Mouse (Mus musculus) lung, adult 18-20 months (tissue): ENCODE measurements around the gene Trmt11.
"Not testable (repeated sequence)": the region's sequence is repeated elsewhere in the genome, so short reads cannot be mapped to it uniquely, and the experiment has no call there.

Experiments used
- DNase-seq, 2 experiments: peaks; one replicate each; pipeline ENCODE4 v3.0.0; 2022; ENCODE audit warnings: mixed read lengths in 2 of 2

The Trmt11 gene

DNA sequence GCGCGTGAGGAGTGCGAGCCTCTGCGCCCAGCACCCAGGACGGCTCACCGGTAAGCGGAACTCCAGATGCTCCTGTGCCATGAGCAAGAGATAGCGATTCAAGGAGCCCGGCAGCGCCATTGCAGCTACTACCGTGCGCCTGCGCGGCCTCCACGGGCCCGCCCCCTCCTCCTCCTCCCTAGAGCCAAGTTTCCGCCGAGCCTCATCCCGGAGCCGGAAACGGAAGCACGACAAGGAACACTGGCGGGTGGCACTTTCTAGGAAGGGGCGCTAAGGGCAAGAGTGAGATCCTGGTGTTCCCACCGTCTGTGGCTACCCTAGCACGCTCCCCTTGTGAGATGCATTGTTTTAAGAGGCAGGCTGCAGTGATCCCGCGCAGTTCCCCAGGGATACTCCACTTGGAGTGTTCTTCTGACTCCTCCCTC, at the start of gene Trmt11:
Gene Trmt11 (minus strand): TSS at position 208 of the 425 bp plus-strand sequence.
- peak; percentile 90 to 94 for DNase-seq

DNA sequence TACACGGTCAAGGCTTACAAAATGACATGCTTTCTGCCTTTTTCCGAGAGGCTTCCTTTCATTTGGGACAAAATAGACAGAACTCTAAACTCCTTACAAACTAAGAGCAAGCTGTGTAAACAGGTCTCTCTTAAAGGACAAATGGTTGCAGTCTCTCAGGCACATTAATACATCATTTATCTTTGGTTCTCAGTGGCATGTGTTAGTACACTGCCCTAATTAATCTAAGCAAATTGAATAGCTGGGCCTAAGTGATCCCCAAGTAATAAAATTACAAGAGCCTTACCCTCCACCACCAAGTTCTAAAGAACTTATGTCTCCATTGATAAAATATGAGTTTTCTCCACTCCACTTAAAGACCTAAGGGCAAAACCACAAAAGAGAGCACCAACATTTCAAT, 47.1 kb upstream of the Trmt11 start:
- no peak for DNase-seq

DNA sequence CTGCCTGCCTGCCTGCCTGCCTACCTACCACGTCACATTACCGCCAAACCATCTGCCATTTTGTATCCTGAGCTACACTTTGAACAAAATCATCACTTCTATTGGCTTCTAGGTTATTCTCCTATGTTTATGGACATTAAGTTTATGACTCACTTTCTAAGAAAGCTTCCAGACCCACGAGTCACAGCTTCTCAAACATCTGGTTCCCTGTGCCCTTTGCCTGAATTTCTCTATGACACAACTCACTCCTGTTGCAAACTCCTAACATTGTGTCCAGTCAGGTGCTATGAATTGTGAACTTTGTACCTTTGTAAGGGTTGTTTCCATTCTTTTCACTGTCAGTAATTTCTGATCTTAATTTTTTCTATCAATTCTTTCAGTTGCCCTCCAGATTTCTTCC, 37.7 kb upstream of the Trmt11 start:
- no peak for DNase-seq

DNA sequence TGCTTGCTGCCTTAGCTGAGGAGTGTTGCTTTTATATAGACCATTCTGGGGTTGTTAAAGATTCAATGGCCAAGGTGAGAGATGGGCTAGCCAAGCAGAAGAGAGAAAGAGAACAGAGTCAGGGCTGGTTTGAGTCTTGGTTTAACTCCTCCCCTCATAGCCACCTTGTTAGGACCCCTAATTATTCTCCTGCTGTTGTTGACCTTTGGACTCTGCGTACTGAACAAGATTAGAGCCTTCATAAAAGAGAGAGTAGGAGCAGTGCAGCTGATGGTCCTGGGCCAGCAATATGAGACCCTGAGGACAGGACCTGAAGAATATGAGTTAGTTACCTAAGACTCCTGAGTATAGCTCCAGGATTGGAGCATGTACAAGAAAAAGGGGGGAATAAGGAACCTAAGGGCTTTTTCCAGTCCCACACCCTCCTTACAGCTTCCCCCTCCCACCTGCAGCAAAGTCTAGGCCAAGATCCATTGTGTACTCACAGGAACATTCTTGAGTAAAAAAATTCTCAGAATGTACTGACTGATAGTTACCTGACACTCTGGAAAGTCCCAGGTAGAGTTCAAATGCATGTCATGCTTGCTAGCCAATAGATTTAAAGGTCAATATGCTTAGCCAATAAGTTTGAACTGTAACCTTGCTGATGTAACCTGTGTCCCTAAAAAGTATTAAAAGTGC, 36.1 kb upstream of the Trmt11 start:
- not testable (repeated sequence) for DNase-seq

DNA sequence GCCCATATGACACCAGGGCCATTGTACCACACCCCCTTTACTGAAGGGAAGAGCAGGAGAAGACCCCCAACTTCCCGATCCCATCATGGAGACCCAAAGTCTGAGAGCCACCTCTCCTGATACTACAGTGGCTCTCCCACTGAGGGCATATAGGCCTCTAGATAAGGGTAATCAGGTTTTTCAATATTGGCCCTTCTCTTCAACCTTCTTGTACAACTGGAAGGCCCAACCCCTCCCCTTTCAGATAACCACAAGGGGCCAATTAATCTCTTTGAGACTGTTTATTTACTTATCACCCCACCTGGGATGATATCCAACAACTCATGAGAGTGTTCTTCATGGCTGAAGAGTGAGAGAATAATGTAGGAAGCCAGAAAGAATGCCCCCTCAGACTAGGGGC, 32.2 kb upstream of the Trmt11 start:
- DNase-seq, result no peak

DNA sequence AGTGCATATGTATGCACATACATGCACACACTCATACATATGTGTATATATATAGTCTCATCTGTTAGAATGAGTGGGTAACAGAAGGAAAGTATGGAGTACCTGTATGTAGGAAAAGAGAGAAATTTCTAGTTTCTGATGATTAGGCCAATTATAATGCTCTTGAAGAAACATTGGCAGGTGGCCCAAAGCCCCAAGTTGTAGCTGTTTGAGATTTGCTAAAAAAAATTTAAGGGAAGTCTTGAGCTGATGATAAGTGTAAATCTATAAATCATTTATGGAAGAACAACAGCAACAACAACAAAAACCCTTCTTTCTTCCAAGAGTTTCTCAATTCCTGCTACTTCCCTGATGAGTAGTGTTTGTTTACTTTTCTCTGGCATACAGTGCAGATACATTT, 29.4 kb upstream of the Trmt11 start:
- DNase-seq, result no peak

DNA sequence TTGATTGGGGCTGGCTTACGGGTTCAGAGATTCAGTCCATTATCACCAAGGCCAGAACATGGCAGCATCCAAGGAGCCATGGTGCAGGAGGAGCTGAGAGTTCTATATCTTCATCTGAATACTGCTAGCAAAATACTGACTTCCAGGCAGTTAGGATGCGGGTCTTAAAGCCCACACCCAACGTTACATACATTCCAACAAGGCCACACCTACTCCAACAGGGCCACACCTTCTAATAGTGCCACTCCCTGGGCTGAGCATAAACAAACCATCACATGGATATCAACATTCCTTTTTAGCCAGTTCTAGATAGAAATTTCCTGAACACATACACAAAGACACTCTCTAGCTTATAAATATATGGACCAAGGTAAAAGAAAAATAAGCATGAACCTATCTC, 29.0 kb upstream of the Trmt11 start, which contains the start of gene Hint3:
Gene Hint3 (minus strand): TSS at position 120 of the 400 bp plus-strand sequence.
- no peak for DNase-seq

DNA sequence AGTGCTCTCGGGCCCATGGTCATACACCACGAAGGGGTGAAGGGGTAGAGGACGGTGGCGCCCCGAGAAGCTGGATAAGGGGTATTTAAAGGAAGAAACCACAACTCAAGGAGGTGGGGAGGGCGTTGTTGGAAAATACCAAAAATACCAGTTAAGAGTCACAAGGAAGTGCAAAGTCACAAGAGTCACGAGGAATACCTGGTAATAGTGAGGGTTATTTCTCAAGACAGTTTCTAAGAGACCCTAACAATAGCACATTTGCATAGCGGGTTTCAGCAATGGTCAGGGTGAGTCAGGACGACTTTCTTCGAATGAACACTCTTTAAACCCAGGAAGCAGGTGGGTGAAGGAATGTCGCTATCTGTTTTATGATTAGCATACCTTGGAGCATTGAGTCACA, 27.9 kb upstream of the Trmt11 start:
- not testable (repeated sequence) for DNase-seq

DNA sequence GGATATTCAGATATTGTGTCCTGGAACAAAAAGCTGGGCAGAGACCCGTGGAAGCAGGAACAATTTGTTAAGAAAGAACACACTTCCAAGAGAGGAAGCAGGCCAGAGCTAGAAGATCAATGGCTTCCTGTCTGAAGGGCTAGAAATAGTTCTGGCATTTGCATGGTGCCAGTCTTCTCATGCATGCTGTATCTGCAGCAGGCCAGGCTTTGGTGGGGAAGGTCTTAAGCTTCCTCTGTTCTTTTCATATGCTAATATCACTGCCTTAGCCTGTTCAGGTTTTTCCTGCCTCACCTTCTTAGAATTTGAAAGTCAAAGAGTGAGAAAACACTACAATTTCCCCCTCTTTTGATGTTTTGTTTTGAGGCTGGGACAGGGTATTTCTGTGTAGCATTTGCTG, 27.0 kb upstream of the Trmt11 start:
- no peak for DNase-seq

DNA sequence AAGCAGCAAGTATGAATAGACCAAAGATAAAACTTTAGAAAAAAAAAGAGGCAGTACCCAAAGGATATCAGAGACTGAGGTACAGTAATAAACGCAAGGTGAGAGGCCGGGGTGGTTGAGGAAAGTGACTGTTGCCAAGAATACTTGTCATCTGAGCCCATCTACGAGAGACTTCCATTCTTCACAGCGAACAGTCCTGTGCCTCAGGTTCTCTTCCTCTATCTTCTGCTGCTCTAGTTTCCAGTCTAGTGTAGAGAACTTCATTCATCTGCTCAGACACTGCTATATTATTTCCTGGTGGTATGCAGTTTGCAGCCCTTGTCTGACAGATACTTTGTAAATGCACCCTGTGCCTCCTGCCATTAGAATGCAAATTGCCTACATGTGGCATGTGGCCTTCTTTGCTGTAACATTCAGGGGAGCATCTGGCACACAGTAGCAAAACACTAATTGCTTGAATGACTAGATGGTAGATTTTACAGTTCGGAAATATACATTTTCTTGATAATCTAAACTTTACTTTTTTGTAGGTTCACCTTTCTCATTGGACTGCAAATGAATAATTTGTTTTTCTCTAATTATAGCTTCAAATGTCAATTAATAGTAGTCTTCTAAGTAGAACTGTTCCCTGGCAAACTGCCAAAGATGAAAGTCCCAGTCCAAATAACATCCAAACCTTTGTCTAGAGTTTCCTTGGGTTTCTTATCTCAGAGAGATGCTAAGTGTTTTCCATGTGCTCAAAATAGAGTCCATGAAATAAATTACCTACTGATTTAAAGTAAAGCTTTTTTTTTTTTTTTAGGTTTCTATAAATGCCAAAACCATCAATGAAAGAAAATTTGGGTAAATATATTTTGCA, 23.8 kb upstream of the Trmt11 start:
- no peak for DNase-seq

DNA sequence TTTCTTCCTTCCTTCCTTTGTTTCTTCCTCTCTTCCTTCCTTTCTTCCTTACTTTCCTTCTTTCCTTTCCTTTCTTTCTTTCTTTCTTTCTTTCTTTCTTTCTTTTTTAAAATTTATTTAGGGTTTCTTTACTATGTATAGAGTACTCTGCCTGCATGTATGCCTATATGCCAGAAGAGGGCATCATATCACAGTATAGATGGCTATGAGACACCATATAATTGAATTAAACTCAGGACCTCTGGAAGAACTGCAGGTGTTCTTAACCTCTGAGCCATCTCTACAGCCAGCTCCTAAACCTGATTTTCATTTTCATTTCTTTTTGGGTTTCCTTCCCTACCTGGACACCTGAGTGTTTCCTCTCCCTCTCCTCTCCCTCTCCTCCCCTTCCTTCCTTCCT, 22.4 kb upstream of the Trmt11 start:
- no peak for DNase-seq

DNA sequence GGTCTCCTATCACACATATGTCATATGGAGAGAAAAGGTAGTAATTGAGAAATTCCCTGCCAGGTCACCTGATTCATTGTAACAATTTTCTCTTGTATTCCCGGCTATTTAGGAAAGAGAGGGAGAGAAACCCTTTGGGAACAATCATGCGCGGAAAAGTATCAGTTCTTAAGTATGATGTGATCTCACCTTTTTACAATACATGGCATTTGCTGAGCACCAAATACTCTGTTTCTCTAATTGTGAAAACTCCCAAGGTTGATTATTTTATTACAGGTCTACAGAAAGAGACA, 18.3 kb upstream of the Trmt11 start:
- DNase-seq, result no peak

DNA sequence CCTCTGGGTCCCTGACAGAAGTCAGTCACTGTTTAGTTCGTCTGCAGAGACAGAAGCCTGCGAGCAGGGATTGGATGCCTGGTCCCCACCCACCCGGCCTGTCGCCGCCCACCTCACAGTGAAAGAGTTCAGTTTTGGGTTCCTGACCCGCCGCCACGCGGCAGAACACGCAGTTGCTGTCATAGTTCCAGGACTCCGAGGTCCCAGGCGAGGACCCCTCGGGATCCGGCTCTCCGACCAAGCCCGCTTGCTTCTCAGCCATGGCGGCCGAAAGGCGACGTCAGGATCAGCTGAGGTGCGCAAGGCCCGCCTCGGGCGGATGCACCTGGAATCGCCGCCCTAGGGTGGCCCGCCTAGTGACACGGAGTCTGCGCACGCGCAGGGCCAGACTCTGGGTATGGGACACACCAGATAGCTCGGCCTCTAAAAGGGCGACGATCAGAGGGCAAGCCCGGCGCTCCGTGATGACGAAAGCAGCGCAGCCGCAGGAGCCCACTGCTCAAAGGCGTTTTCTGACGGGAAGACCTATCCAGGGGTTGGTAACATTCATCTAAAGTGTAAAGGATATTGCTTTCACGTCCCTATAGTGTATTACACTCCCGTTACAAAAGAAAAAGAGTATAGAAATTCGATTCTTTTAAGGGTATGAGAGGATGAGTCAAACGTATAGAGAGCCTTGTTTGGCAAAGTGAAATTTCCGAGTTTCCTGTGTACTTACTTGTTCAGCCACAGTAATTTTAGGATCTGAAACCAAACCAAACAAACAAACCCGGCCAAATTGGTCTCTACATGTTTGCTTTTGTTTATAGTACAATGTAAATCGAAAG, 17.8 kb upstream of the Trmt11 start:
- DNase-seq, result peak; percentile 99

DNA sequence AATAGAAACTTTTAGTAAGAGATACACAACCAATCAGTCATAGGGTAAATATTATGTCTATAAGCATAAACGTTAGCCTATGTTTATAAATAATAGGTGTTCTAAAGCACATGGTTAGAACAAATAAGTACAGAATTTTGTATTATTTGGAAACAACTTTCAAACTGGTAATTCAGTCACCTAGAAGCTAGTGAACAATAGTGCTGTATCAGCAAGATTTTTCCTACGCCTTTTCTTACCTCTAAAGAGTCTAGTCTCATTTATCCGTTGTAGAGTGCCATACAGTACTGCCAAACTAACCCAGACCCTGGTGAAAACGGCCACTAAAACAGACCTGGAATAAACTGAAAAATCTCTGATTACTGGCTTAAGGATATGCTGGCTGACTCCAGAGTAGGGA, 12.5 kb upstream of the Trmt11 start:
- DNase-seq, result no peak

DNA sequence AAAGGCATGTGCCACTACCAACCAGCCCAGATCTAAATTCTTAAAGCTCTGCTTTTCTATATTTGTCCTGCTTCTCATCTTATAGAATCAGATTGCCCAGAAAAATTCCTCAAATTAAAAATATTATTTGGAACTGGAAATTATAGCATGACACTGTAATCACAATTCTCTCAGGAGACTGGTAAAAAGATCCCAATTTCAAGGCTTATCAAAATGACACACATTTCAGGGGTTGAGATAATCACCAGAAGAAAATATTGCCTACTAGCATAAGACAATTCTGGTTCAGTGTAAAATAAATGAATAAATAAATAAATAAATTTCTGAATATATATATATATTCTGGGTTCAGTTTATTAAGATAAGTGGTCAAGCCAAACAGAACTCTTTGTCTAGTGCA, 9.1 kb upstream of the Trmt11 start:
- no peak for DNase-seq

DNA sequence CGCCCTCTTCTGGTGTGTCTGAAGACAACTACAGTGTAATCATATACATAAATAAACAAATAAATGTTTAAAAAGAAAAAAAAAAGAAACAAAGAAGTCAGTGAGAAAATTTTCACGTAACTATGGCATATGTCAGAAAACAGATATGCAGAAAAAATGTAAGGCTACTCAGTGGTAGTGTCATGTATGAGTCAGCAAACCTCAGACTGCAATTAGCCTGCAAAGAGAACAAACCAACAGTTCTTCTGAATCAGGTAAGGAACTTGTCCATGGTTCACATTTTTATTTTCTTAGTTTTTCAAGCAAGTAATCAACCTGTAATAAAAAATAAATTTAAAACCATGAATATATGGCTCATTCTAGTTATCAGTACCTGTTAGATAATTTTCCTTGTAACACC, 7.6 kb upstream of the Trmt11 start:
- DNase-seq, result no peak

DNA sequence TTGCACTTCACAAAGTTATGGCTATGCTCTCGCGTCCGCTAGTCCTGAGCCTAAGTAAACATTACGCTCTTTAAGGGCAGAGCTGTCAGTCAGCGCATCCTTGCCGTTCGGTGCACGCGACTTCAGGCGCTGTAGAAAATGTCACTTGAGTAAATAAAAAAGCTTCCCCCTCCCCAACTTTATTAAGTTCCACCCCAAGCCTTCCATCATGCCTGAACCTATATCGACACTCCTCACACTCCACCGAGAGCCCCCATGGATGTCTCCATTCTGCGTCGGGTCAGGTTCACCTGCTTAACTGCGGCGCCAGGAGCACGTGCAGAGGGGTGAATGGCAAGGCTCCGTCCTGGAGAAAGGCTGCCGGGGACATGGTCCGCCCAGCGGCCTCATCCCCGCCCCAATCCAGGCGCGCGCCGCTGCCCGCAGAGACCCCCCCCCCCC, 435 bp downstream of the Trmt11 start:
- DNase-seq, result no peak

DNA sequence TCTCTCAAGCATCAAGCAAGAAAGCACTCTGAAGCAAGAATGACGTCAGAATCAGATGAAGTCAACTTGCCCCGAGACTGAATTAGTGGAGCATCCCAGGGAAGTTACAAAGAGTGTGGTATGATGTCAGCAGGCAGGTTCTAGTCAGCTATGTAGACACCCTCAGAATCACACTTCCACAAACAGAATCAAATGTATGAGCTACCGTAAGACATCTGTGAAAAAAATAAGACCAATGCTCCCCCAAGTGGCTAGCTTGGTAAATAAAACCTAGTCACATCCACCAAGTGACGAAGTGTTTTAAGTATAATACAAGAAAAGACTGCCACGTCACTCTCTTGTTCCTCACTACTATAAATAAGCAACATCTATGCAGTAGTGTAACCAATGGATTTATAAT, 13.5 kb downstream of the Trmt11 start:
- no peak for DNase-seq

DNA sequence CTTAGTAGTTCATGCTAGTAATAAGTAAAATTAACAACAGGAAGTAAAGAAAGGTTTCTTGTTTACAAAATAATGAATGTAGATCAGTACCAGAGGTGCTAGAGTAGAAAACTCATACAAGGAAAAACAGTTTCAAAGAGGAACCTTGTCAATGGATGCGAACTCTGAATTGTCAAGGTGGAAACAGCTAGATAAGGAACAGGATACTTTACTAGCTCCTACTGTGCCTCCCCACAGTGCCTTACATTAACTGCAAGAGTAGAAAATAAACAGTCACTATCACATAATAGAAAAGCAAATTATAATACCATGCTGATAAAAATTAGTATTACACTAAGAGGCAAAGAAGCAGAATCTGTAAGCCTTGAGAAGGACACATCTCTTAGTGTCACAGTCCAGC, 14.9 kb downstream of the Trmt11 start:
- no peak for DNase-seq

DNA sequence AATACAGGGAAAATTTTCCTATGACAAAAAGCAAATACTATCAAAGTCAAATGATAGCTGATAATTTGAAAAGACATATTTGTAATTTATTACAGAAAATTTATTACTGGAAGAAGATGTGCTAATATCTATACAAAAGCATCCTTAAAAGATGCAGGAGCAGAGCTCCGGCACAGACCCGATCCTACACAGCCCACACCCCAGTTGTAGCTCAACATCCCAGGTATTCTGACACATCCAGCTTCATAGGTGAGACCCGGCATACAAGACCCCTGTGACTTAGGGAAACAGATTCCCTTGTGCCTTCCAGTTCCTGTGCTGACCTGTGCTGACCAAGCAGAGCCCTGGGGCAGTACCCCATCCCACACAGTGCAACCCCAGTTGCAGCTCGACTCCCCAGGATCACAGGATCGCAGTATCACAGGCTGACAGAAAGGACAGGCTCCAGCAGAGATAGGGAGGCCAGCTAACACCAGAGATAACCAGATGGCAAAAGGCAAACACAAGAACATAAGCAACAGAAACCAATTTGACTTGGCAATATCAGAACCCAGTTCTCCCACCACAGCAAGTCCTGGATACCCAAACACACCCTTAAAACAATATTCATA, 22.8 kb downstream of the Trmt11 start:
- DNase-seq, result no peak

DNA sequence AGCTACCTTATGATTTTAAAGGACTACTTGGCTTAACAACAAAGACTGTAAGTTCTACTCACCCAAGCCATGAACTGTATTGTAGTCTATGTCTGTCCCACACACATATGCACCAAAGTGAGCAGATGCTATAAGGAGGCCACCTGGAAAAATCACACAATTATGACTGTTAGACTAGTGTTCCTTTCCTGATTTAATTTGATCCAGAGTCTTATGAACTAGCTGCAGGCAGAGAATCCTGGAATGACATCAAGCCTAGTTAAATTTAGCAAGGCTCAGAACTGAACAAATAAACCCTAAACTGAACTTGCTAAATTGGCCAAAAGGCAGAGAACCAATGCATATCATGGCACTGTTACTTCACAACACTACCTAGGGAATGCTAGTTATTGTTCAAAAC, 34.2 kb downstream of the Trmt11 start:
- no peak for DNase-seq

DNA sequence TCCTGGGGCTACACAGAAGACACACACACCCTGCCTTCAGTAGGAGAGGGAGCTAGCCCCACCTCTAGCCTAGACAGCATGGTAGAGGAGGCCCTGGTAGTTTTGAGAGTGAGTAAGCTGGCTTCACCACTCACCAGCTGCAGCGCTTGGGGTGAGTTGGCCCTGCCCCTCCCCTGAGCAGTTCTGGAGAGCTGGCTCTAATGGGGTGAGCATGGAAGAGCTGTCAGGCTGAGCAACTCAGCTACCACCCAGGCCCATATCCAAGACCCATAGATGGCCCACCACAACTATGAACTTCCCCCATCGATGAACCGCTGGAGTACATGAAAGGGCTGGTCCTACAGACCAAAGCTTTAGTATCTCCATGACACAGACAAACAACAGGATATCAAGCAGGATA, 35.9 kb downstream of the Trmt11 start:
- peak in 1 of 2 experiments; percentile 5 for DNase-seq
